Mouse (Mus musculus) B cell, adult 2 months (primary cell): ENCODE measurements around the gene Ndufs8.
A peak's percentile ranks its signal among the peaks of the same experiment; 100 is the strongest.

Experiments used
- DNase-seq, 2 experiments: peaks; one replicate each; pipeline ENCODE4 v3.0.0; 2022

The Ndufs8 gene

DNA sequence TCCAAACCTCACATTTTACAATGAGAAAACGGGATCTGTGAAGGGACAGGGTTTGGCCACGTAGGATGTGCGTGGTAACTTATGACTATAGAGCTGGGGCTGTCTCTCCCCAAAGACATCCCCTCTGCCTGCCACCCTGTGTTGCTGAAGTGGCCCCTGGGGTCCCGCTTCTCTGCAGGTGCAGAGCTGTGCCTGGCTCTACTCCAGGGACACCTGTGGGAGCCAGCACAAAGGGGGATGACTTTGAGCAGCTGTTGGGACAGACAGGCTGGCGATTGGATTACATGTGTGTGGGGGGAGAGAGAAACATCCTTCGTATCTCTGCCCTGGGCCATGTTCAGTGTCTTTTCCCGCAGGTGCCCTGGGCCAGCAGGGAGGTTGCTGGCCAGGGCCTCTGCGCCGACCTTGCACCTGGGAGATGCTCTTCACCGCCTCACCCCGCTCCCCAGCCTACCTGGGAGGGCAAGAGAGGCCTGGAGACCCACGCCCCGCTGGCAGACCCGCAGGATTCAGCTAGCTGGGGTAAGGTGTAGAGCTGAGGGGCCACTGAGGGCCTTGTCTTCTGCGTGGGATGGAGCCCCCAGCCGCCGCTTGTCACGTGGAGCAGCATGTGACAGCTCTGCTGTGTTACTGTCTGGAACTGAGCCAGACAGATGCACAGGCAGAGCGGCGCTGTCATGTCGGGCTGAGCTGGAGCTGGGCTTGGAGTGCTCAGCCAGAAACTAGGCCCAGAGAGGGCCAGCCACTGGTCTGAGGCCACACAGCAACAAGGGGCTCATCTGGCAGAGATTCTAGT is 17.9 kb upstream of the Ndufs8 start:
- DNase-seq, result peak; percentile 44 to 47

DNA sequence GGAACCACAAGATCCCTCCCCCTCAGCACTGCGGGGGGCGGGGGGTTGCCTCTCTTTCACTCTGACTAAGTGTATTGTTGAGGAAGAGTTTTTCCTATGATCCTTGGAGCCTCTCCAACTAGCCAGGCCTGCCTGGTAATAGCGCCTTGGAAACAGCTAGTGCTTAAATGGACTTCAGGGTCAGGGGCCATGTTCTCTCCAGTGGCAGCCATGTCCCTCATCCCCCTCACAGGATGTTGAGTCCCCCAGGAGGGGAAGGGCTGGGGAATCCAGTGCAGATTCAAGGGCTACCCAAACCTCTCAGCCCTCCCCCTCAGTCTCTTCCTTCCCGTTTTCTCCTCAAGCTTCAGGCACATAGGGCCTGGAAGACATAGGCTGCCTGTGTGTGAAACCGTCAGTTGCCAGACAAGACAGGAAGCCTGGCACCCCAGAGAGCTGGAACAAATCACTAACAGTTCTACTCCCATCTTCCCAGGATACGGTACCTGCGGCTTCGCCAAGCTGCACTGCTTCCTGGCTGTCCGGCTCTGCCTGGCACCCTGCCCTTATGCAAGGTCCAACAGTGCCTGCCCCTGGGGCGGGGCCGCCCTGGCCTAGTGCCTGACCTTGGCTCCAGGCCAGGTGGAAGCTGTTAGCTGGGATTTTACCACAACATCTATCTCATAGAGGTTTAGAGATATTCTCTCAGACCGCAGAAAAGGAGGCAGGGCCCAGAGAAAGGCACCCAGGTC is 16.8 kb upstream of the Ndufs8 start, which contains the start of gene Aldh3b1:
TSS of gene Aldh3b1 (minus strand) at position 598 of the 731 bp plus-strand sequence.
- peak in 1 of 2 experiments; percentile 21 for DNase-seq

DNA sequence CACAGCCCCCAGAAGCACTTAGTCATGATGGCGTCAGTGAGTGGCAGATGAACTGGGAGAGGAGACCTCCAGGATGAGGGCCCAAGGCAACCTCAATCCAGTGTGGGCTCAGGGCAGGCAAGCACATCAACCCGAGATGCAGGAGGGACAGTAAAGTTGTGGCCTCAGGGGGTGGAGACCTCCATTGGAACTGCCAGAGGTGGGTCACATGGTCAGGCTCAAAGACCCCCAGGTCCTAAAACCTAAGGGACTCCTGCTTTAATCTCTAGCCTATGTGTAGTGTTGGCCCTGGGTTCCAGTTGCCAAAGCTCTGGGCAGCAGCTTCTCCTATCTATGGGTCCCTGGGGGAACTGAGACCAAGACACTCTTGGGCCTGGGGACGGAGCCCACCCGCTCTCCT is 16.2 kb upstream of the Ndufs8 start:
- no peak for DNase-seq

DNA sequence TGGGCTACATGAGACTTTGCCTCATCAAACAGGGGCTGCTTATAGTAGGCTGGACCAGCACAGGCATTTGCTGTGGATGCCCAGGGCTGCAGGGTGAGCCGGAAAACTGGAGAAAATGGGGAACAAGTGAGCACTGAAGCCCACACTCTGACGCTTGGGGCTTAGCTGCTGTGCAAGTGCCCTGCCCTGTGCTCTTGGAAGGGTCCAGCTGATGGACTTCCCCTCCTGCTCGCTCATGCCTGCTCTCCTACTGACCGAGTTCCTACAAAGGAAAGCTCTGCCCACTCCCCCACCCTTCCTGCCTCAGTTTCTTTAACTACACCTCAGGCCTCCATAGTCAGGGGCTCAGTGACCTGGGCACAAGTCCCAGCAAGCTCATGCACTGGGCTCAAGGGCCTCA is 15.4 kb upstream of the Ndufs8 start:
- no peak for DNase-seq

DNA sequence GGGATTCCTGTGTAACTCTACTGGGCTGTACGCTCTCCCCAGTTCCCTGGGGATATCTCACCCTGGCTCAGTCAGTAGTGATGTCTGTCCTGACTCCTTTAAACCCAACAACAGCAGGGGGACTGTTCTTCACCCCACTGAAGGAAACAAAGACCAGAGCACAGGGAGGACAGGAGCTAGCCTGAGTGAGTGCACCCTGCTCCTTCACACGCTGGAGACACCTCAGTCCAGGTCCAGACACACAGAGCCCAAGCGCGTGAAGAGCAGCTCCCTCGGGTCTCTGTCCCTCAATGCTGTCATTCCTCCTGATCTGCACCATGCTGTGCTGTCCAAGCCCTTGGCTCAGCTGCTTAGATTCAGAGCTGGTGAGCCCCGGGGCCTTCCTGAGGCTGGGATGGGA is 14.1 kb upstream of the Ndufs8 start:
- DNase-seq, result no peak

DNA sequence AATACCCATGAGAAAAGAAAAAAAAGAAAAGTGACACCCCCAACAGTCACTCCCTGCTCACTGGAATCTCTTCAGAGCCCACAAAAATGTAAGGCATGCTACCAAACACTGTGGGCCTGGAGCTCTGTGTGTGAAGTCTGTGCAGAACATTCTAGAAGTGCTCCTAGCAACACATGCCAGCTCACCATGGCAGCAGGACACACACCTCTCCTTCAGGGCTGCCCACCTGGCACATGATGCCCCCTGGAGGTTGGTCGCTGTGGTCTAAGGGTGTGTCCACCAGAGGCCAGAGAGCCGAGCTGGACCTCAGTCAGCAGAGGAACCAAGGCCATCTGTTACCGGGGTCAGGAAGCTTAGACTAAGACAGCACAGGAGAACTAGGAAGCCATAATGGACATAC is 13.7 kb upstream of the Ndufs8 start:
- no peak for DNase-seq

DNA sequence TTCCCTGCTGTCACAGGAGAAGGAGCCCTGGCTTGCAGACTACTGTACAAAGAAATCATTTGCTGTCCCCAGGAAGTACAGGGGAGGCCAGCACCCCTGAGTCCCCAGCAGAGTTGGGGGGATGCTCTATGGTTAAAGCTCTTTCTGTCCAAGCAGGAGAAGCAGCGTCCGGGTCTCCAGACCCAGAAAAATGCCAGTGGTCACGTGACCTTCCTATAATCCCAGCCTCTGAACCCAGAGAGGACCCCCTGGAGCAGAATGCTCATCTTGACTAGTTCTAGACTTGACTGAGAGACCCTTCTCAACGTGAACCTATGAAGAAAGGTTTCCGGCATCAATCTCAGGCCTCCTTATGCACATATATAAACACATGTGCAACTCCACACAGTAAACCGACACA is 13.3 kb upstream of the Ndufs8 start:
- no peak for DNase-seq

DNA sequence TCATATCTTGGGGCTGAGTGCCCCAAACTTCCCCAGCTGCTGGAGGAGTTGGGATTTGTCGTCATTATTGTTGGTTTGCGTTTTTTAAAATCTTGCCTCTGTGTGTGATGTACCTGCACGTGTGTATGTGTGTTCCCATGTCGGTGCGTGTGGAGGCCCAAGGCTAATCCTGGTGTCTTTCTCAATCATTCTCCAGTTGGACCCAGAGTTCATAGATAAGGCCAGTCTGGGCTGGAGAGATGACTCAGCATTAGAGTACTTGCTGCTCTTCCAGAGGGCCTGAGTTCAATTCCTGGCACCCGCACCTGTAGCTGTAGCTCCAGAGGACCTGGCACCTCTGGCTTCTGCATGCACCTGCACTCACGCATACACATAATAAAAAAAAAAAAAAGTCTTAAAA is 12.3 kb upstream of the Ndufs8 start:
- DNase-seq, result no peak

DNA sequence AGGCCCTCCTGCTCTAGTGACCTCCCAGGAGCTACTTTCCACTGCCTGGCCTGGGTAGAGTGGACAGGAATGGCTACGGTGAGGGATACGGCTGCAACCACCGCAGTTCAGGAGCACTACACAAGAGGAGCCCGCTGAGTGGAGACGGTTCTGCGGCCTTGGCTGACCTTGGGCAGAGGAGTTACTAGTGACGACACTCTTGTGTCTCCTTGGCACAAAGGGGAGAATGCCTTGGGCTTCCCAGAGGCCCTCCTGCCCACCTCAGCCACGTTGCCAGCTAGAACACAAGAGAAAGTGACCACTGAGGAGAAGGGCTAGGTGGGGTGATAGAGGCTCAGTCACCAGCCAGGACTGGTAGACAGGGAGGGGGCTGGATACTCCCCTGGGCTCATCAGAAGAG is 11.6 kb upstream of the Ndufs8 start:
- no peak for DNase-seq

DNA sequence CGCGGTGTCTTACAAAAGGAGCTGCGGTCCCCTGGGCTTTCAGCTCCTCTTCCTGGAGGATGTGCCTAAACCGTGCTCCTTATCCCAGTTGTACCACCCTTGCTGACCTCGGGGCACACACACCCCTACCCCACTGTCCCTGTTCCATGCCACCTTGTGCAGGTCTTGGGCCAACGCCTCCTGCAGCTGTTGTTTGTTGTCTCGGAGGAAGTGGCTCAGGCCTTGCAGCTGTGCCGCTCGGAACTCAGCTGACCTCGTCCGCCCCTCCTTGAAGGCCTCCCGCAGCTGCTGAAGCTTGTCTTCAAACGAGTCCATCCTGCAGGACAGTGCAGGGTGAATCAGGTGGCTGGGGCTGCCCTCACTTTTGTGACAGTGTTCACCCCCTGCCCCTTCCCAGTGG is 11.0 kb upstream of the Ndufs8 start:
- DNase-seq, result peak; percentile 58 to 62

DNA sequence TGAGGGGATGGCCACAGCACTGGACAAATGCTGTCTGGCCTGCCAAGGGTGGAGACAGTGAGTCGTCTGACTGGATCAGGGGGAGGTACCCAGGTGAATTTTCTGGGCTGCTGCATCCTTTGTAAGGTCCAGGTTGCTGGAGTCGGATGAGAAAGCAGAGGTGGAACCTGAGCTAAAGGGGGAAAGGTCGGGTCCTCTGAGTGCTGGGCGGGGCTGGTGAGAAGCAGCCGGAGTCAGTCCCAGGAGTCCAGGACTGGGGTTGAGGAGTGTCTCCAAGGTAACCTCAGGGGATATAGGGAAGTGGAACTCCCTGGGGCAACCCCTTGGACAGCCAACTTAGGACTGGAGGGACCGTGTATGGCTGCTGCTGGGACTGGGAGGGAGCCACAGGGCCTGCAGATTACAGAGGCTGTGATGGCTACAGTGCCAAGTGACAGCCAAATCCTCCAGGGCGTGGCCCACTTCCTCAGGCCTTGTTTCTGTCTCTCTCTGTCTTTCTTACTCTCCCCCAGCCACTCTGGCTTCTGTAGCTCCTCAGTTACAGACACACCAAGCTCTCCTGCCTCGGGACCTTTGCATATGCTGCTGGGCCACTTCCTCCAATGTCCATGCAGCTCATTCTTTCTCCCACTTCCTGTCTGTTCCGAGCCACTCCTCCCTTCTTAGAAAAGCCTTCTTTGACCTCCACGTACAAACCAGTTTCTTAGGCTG is 10.2 kb upstream of the Ndufs8 start:
- DNase-seq, result peak; percentile 59 to 60

DNA sequence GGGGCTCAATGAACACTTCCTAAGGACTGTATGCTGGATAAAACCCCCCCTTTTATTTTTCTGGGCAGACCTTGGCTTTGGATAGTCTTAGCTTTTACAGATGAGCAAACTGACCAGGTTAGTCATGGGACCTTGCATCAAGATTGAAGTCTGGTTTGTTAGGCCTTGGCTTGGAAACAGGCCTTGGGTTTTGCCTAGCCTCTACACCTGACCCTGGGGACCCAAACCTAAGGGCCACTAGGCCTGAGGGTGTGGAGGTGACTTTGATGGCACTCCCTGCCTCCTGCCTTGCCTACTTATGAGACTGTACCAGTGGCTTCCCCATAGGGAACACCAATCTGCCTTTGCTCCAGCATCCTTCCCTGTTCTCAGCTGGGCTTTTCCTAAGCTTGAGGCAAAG is 7.4 kb upstream of the Ndufs8 start:
- DNase-seq, result no peak

DNA sequence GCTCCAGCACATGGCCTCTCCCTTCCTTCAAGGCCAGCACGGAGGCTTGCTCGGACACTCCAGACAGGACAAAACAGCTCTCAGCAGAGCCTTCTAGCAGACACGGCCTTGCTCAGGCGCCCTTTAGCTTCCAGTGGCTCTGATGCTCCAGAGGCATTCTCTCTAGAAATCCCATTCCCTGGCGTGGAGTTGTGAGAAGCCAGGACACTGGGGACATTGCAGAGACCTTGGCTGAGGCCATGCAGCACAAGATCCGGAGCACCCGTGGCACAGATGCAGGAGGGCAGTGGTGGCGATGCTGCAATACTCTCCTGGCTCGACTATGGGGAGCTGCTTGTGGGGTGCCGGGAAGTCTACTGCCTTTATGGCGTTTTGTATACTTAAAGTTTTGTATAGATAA is 4.2 kb upstream of the Ndufs8 start:
- DNase-seq, result no peak

DNA sequence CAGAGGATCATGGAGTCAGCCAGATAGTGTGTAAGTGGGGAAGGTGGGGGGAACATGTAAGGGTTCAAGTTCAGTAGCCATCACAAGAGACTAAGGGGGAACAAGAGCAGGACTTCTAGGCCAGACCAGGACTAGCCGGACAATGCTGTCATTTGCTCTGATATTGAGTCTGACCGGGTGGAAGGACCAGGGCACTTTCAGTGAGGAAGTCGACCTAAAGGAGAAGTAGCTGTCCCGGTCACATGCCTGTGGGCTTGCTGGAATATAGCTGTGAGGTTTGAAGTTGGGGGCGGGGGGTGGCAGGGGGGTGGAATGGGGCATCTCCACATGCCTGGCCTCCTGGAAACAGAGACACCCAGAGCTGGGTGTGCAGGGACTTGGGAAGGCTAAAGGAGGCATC is 2.0 kb upstream of the Ndufs8 start:
- no peak for DNase-seq

DNA sequence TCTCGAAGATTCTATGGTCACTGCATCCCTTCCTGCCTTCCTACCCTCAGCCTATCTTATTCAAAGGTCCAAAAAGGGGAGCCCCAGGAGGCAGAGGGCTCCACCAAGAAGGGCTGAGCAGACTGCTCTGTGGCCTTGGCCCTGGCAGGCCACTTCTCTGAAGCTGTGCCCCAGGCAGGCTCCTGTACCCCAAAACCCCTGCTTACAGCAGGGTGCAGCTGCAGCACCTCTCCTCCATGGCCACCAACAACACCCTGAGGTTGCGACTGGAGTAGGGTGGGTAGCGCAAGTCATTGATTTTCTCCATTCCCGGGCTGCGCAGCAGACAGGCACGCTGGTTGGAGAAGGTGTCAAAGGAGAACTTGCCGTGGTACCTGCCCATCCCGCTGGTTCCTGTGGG is 1.1 kb upstream of the Ndufs8 start:
- no peak for DNase-seq

DNA sequence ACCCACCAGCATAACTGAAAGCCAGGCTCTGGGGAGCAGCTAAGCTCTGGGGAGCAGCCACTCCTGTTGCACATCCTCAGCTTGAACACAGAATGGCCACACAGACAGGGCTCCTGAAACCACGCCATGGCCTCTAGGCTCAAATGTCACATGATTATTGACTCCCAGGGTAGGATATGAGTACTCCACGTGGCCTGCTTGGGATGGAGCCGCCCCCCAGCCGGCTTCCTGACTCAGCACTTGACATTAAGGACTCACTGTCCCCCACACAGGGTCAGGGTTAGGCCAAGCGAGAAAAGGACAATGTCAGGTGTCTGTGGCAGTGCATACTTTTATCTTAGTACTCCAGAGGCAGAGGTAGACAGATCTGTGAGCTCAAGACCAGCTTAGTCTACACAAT is 2.4 kb downstream of the Ndufs8 start:
- DNase-seq, result no peak

DNA sequence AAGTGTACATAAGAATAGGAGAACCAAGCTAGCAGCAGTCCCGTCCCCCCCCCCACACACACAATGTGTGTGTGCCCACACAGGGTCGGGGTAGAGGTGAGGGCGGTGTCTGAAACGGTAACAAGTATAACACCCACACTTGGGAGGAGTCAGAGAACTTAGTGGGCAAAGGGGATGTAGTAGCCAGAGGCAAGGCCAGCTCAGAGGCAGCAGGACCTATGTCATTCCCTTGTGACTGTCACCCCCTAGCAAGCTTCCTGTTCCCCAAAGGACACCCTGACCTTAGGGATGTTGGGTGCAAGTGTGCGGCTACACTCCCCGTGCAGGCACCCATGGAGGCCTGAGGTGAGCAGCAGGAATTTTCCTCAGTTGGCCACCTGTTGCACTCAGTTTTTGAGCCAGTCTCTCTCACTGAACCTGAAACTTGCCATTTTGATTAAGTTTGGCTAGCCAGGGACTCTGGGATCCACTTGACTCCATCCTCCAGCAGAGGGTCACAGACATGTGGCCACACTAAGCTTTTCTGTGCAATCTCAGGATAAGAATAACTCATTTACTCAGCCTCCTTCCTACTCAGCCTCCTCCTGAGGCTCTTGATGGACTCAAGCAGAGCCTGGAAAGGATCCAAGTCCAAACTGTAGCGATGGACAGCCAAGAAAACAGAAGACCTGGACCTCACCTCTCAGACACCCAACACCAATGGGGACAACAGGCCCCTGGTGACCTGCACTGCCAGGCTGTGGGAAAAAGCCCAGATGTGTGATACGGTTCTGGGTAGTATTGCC is 4.5 kb downstream of the Ndufs8 start:
- DNase-seq, result no peak

DNA sequence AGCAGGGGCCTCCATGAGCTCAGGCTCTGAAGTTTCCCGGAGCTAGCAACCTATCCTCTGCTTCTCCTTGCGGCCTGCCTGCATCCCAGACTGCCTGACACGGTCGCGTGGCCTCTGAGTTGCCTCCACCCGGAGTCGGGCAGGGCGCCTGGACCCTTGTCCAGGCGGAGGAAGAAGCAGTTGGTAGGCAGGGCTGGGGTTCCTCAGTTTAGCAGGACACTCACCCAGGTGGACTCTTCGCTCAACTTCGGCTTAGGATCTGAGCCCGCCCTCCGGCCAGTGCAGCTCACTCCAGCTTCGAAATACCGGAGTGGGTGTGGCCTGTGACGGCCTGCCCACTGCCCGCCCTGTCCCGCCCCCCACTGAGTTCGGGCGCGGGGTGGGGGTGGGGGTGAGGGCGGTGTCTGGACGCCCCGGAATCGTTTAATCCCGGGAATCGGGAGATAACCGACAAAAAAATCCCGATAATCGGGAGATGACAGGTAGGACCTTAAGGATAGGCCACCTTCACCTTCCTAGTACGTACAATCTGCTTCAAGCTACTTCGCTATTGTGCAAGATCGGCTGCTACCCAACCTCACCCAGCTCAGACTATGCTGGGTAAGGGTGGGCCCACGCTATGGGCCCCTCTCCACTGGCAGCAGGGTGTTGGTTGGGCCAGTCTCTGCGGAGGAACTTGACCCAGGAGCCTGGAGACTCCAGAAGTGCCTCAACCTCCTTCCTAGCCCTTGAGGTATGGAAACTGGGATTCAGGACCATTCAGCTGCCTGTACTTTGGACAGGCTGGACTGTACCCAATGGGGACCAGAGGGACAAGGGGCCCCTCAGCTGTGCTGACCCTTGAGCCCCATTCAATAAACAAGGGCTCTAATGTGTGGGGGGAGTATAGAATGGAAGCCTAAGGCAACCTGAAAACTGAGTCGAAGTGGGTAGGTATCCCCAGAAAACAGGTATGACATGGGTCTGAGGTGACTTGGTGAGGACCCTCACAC is 5.5 kb downstream of the Ndufs8 start, which contains the start of gene Tcirg1:
TSS of gene Tcirg1 (minus strand) at position 339 of the 992 bp plus-strand sequence.
- DNase-seq, result peak; percentile 66 to 69

DNA sequence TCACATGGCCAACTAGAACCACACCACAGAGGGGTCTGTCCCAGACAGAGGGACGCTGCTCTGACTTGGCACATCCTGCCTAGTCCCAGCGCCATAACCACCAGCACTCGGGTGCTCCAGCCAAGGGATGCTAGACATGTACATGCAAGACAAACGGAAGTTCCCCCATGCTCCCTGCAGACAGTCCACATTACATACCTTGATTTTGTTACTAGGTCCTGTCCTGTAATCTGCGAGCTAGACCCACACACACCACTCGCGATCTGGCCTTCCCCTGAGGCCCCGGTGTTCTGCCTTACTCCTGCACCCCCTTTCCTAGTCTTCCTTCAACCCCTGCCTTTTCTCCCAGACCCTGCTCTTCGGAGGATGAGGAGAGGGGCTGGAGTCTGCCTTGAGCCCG is 6.2 kb downstream of the Ndufs8 start:
- DNase-seq, result peak; percentile 34 to 40

DNA sequence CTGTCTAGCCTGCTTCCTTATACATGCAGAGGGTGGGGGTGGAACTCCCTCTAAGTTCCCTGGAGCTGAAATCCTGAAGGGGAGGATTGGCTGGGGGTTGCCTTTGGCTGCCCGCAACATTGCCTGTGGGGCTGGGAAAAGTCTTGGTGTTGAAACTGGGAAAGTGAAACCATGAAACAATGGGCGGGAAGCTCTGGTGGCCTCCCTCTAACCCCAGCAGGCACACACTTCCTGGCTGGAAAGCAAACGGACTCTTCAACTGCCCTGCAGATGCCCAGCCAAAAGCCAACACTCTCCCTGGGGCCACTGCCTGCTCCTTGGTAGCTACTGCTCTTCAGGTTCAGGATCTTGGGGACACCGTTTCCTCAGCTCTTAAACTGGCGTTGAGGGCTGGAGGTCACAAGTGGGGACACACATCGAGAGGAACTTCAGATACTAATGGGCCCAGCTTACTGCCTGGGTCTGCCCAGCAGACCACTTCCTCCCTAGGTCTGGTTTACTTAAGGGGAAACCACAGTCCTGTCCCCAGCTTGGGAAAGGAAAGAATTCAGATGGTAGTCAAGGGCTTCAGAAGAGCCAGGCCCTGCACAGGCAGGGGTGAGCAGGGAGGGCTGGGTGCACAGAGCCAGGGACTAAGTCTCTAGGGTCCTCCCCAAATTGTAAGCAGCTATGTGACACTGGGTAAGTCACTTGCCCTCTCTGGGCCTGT is 7.2 kb downstream of the Ndufs8 start:
- peak; percentile 32 to 38 for DNase-seq

DNA sequence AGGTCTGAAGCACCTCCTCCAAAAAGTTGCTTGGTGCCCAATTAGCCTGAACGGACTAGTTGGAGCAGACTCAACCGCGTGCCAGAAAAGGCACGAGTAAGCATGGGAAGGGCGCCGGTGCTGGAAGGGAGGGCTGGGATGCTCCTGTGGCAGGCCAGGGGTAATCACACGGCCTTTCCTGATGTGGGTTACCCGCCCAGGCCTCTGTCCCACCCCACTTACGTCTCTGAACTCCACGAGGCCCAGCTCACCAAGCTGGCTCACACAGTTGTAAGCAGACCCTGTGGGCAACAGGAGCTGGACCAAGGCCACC is 8.3 kb downstream of the Ndufs8 start:
- DNase-seq, result no peak
